Mouse (Mus musculus) embryonic facial prominence, embryonic 12.5 days (tissue): ENCODE measurements around the gene Ptprk. TPM values are rescaled to one million over a fixed set of nuclear protein-coding genes. Genes with fewer than 3 reads are reported as not detected.

Experiments
- ATAC-seq: fragments of 200-750 bp; cut with Nextera tagmentation; 2 replicates; pipeline ENCODE4 v1.8.0; 2017; ENCODE audit not compliant: insufficient number of reproducible peaks, insufficient read depth, low FRiP score, low TSS enrichment
- H3K27ac ChIP-seq: fragments of 300-500 bp; sonication (generic); 2 replicates; pipeline ENCODE4 v1.5.1; 2016; ENCODE audit warnings: mild to moderate bottlenecking
- H3K27me3 ChIP-seq: fragments of 300-500 bp; sonication (generic); 2 replicates; pipeline ENCODE4 v1.6.1; 2016; ENCODE audit warnings: mild to moderate bottlenecking, moderate library complexity
- H3K36me3 ChIP-seq: fragments of 300-500 bp; sonication (generic); 2 replicates; pipeline ENCODE4 v1.6.1; 2016; ENCODE audit warnings: mild to moderate bottlenecking
- H3K4me1 ChIP-seq: fragments of 300-500 bp; sonication (generic); 2 replicates; pipeline ENCODE4 v1.6.1; 2016
- H3K4me2 ChIP-seq: fragments of 300-500 bp; sonication (generic); replicated peaks from 2 replicates; pipeline ENCODE4 v1.6.1; 2016; ENCODE audit warnings: mild to moderate bottlenecking, moderate library complexity
- H3K4me3 ChIP-seq: fragments of 300-500 bp; sonication (generic); 2 replicates; pipeline ENCODE4 v1.5.1; 2016; ENCODE audit warnings: mild to moderate bottlenecking
- H3K9ac ChIP-seq: fragments of 300-500 bp; sonication (generic); 2 replicates; pipeline ENCODE4 v1.6.1; 2016; ENCODE audit warnings: mild to moderate bottlenecking, moderate library complexity
- H3K9me3 ChIP-seq: fragments of 300-500 bp; sonication (generic); 2 replicates; pipeline ENCODE4 v1.6.1; 2016; ENCODE audit warnings: mild to moderate bottlenecking, moderate library complexity
- WGBS: fragments of 180-500 bp; shearing (Covaris S2); methylation state at CpG from one replicate; pipeline ENCODE4 v1.1.7; 2016; 5-methylcytosine and 5-hydroxymethylcytosine counted together
- polyA plus RNA-seq: library from polyadenylated mRNA; unstranded; fragments of >200 nt; fragmentation: Nextera tagmentation; extraction: Ambion mirVana; gene quantifications from 2 replicates; pipeline ENCODE4 v1.2.1, GENCODE M21; 2016

The Ptprk gene
- polyA plus RNA-seq, 1 experiment from 2014 or later, result 36.8 TPM

GRCm38 (mm10) chr10:28519861-28520260 is 445.2 kb downstream of the Ptprk start:
- H3K36me3 ChIP-seq, result no peaks in the 10 kb centered on the region
- 72% methylated on average over 1 of the region's 1 CpGs for WGBS
- no peak overlapping the region for H3K9ac ChIP-seq
- no peaks in the 10 kb centered on the region for H3K9me3 ChIP-seq
- no peaks in the 10 kb centered on the region for H3K4me1 ChIP-seq
- no peak overlapping the region for H3K27ac ChIP-seq
- H3K4me2 ChIP-seq, result no peak overlapping the region
- H3K4me3 ChIP-seq, result no peak overlapping the region
- no peaks in the 10 kb centered on the region for H3K27me3 ChIP-seq
- no peak for ATAC-seq

- H3K4me2 ChIP-seq, result no peak overlapping the region
- WGBS, result 79% methylated on average over 14 of the region's 14 CpGs
- no peaks in the 10 kb centered on the region for H3K4me1 ChIP-seq
- H3K27ac ChIP-seq, result no peak overlapping the region
- H3K27me3 ChIP-seq, result no peaks in the 10 kb centered on the region
- H3K9me3 ChIP-seq, result no peaks in the 10 kb centered on the region
- ATAC-seq, result no peak
- no peak overlapping the region for H3K9ac ChIP-seq
- H3K4me3 ChIP-seq, result no peak overlapping the region
- H3K36me3 ChIP-seq, result no peaks in the 10 kb centered on the region
These were observed 449.5 kb downstream of the Ptprk start for GRCm38 (mm10) chr10:28523992-28524735.

GRCm38 (mm10) chr10:28540595-28540994 is 466.0 kb downstream of the Ptprk start:
- H3K27ac ChIP-seq, result no peak overlapping the region
- no peak overlapping the region for H3K9ac ChIP-seq
- no peaks in the 10 kb centered on the region for H3K36me3 ChIP-seq
- H3K4me3 ChIP-seq, result no peak overlapping the region
- no peaks in the 10 kb centered on the region for H3K27me3 ChIP-seq
- WGBS, result 83% methylated on average over 4 of the region's 4 CpGs
- ATAC-seq, result no peak
- no peaks in the 10 kb centered on the region for H3K4me1 ChIP-seq
- no peak overlapping the region for H3K4me2 ChIP-seq
- H3K9me3 ChIP-seq, result no peaks in the 10 kb centered on the region

GRCm38 (mm10) chr10:28542754-28543153 is 468.1 kb downstream of the Ptprk start:
- Histone ChIP-seq H3K27ac (no peak overlapping the region), H3K9ac (no peak overlapping the region), H3K27me3 (no peaks in the 10 kb centered on the region), H3K4me3 (no peak overlapping the region), H3K9me3 (no peaks in the 10 kb centered on the region), H3K4me1 (no peaks in the 10 kb centered on the region), H3K36me3 (no peaks in the 10 kb centered on the region), H3K4me2 (no peak overlapping the region)
- ATAC-seq, result no peak
- 97% methylated on average over 1 of the region's 1 CpGs for WGBS

- WGBS, result 45% methylated on average over 4 of the region's 4 CpGs
These were observed 475.9 kb downstream of the Ptprk start for GRCm38 (mm10) chr10:28550549-28550948.

GRCm38 (mm10) chr10:28552068-28552467 is 477.4 kb downstream of the Ptprk start:
- Histone ChIP-seq H3K27me3 (no peaks in the 10 kb centered on the region), H3K4me3 (no peak overlapping the region), H3K36me3 (no peaks in the 10 kb centered on the region), H3K4me2 (no peak overlapping the region), H3K9ac (no peak overlapping the region), H3K4me1 (no peaks in the 10 kb centered on the region), H3K27ac (no peak overlapping the region), H3K9me3 (no peaks in the 10 kb centered on the region)
- ATAC-seq, result no peak
- 93% methylated on average over 2 of the region's 2 CpGs for WGBS

More at GRCm38 (mm10) chr10:28550549-28550948, 475.9 kb downstream of the Ptprk start:
- no peak overlapping the region for H3K4me2 ChIP-seq
- H3K27me3 ChIP-seq, result no peaks in the 10 kb centered on the region
- no peaks in the 10 kb centered on the region for H3K4me1 ChIP-seq
- no peaks in the 10 kb centered on the region for H3K36me3 ChIP-seq
- no peak for ATAC-seq
- H3K4me3 ChIP-seq, result no peak overlapping the region
- no peak overlapping the region for H3K27ac ChIP-seq
- no peaks in the 10 kb centered on the region for H3K9me3 ChIP-seq
- H3K9ac ChIP-seq, result no peak overlapping the region

GRCm38 (mm10) chr10:28564110-28564674 is 489.6 kb downstream of the Ptprk start:
- WGBS, result 93% methylated on average over 3 of the region's 3 CpGs
- Histone ChIP-seq H3K4me3 (no peak overlapping the region), H3K27me3 (no peaks in the 10 kb centered on the region), H3K27ac (no peak overlapping the region), H3K36me3 (no peaks in the 10 kb centered on the region), H3K9ac (no peak overlapping the region), H3K4me2 (no peak overlapping the region), H3K9me3 (no peaks in the 10 kb centered on the region), H3K4me1 (no peaks in the 10 kb centered on the region)
- no peak for ATAC-seq

GRCm38 (mm10) chr10:28566378-28566777 is 491.8 kb downstream of the Ptprk start:
- Histone ChIP-seq H3K27me3 (no peaks in the 10 kb centered on the region), H3K4me3 (no peak overlapping the region), H3K27ac (no peak overlapping the region), H3K36me3 (no peaks in the 10 kb centered on the region), H3K9ac (no peak overlapping the region), H3K9me3 (no peaks in the 10 kb centered on the region), H3K4me1 (no peaks in the 10 kb centered on the region), H3K4me2 (no peak overlapping the region)
- ATAC-seq, result no peak
- WGBS, result 74% methylated on average over 4 of the region's 4 CpGs

GRCm38 (mm10) chr10:28566828-28567227 is 492.2 kb downstream of the Ptprk start:
- H3K4me3 ChIP-seq, result no peak overlapping the region
- no peaks in the 10 kb centered on the region for H3K27me3 ChIP-seq
- H3K9me3 ChIP-seq, result no peaks in the 10 kb centered on the region
- no peaks in the 10 kb centered on the region for H3K36me3 ChIP-seq
- no peak overlapping the region for H3K9ac ChIP-seq
- H3K4me2 ChIP-seq, result no peak overlapping the region
- ATAC-seq, result no peak
- no peaks in the 10 kb centered on the region for H3K4me1 ChIP-seq
- no peak overlapping the region for H3K27ac ChIP-seq
- WGBS, result 91% methylated on average over 2 of the region's 2 CpGs

GRCm38 (mm10) chr10:28567441-28567840 is 492.8 kb downstream of the Ptprk start:
- no peak overlapping the region for H3K9ac ChIP-seq
- no peak overlapping the region for H3K4me2 ChIP-seq
- ATAC-seq, result no peak
- no peaks in the 10 kb centered on the region for H3K27me3 ChIP-seq
- WGBS, result 93% methylated on average over 3 of the region's 3 CpGs
- no peaks in the 10 kb centered on the region for H3K9me3 ChIP-seq
- H3K4me1 ChIP-seq, result no peaks in the 10 kb centered on the region
- no peaks in the 10 kb centered on the region for H3K36me3 ChIP-seq
- H3K4me3 ChIP-seq, result no peak overlapping the region
- H3K27ac ChIP-seq, result no peak overlapping the region

GRCm38 (mm10) chr10:28568047-28568446 is 493.4 kb downstream of the Ptprk start:
- Histone ChIP-seq H3K4me2 (no peak overlapping the region), H3K4me3 (no peak overlapping the region), H3K27ac (no peak overlapping the region), H3K36me3 (no peaks in the 10 kb centered on the region), H3K9ac (no peak overlapping the region), H3K4me1 (no peaks in the 10 kb centered on the region), H3K9me3 (no peaks in the 10 kb centered on the region), H3K27me3 (no peaks in the 10 kb centered on the region)
- WGBS, result 93% methylated on average over 5 of the region's 5 CpGs
- no peak for ATAC-seq

GRCm38 (mm10) chr10:28579596-28579995 is 505.0 kb downstream of the Ptprk start:
- H3K4me1 ChIP-seq, result no peaks in the 10 kb centered on the region
- WGBS, result 81% methylated on average over 5 of the region's 5 CpGs
- H3K9ac ChIP-seq, result no peak overlapping the region

More at GRCm38 (mm10) chr10:28579596-28579995, 505.0 kb downstream of the Ptprk start:
- no peak overlapping the region for H3K4me3 ChIP-seq
- H3K9me3 ChIP-seq, result no peaks in the 10 kb centered on the region
- no peaks in the 10 kb centered on the region for H3K27me3 ChIP-seq
- peaks cover 6% of the 10 kb centered on the region; the same call in 1 of the 2 replicates for H3K36me3 ChIP-seq
- no peak overlapping the region for H3K4me2 ChIP-seq
- H3K27ac ChIP-seq, result no peak overlapping the region
- no peak for ATAC-seq
